13 mouse cellular contexts compared by ENCODE assay signal in the genomic region with DNA sequence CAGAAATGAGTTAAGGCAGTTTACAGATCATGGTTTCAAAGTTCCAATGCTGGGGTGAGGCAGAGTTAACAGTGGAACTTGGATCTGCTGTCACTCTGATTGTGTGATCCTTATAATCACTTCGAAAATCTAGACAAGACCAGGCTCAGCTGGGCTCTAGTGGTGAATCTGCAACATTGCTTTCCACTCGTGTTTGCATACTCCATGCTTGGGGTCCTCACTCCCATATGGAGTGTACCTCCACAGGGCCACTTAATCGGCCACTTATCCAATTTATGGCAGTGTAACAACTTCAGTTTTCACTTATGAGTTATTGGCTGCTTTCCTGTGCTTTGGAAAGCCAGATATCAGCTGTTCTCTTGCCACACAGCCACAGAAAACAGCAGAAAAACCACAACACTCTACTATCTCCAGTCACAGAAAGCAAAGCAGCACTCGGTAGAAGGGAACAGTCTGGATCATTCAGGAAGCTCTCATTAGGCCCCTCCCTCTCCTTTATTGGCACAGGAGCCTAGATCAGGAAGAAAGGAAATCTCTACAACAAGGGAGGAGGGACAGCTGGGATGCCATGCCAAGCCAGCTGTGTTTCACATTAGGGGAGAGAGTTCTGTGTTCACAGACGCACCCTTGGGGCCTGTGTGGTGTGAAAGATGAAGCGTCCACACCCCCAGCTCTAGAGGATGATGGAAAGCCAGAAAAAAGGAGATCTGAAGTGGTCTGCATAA.
A peak's percentile ranks its signal among the peaks of the same experiment; 100 is the strongest.
DNase-seq lines count a peak whose midpoint lies in the region; ATAC-seq and TF ChIP-seq lines count a peak whose summit lies in the region.
"Had no signal": no experiment of that assay in that cellular context is flagged by ENCODE, and none has a peak within 500 bp of the region (broad histone marks: within the 10 kb centered on the region; RNA-seq: fewer than 3 reads in every experiment).

No protein-coding gene starts in this region.

- no peaks in the 10 kb centered on the region for H3K36me3 ChIP-seq in kidney, postnatal 0 days (ENCODE audit: insufficient read depth, low read length)
- H3K36me3 ChIP-seq in forebrain, embryonic 12.5 days (replicated peaks) = no peaks in the 10 kb centered on the region
- H3K36me3 ChIP-seq in limb, embryonic 14.5 days (ENCODE audit: control insufficient read depth, insufficient read depth, low read length) = no peaks in the 10 kb centered on the region
- no peaks in the 10 kb centered on the region for H3K36me3 ChIP-seq in liver, embryonic 11.5 days (ENCODE audit: control insufficient read depth, insufficient read depth, low read length)

- TF ChIP-seq CTCF in kidney, postnatal 0 days (IDR thresholded peaks at IDR 0.05; ENCODE audit: low read depth) = no peak

- WGBS in kidney, postnatal 0 days = 42% methylated on average over 6 of the region's 6 CpGs
- WGBS in forebrain, embryonic 12.5 days = 55% methylated on average over 6 of the region's 6 CpGs
- 33% methylated on average over 6 of the region's 6 CpGs for WGBS in limb, embryonic 14.5 days
- WGBS in liver, embryonic 11.5 days = 60% methylated on average over 6 of the region's 6 CpGs

- no peaks in the 10 kb centered on the region for H3K9me3 ChIP-seq in kidney, postnatal 0 days (replicated peaks; ENCODE audit: low read length)
- no peaks in the 10 kb centered on the region for H3K9me3 ChIP-seq in forebrain, embryonic 12.5 days
- no peaks in the 10 kb centered on the region for H3K9me3 ChIP-seq in limb, embryonic 14.5 days (ENCODE audit: control insufficient read depth, low read length)
- H3K9me3 ChIP-seq in liver, embryonic 11.5 days (ENCODE audit: control insufficient read depth, low read length) = no peaks in the 10 kb centered on the region

- H3K4me2 ChIP-seq in kidney, postnatal 0 days (ENCODE audit: low read length) = no peak overlapping the region
- H3K4me2 ChIP-seq in forebrain, embryonic 12.5 days = no peak overlapping the region
- H3K4me2 ChIP-seq in limb, embryonic 14.5 days (replicated peaks; ENCODE audit: low read depth, low read length, severe bottlenecking) = no peak overlapping the region
- H3K4me2 ChIP-seq in liver, embryonic 11.5 days = no peak overlapping the region

- no peak overlapping the region for H3K4me3 ChIP-seq in kidney, postnatal 0 days (replicated peaks; ENCODE audit: low read depth, low read length)
- H3K4me3 ChIP-seq in forebrain, embryonic 12.5 days (replicated peaks) = no peak overlapping the region
- no peak overlapping the region for H3K4me3 ChIP-seq in limb, embryonic 14.5 days (replicated peaks; ENCODE audit: low read length)
- no peak overlapping the region for H3K4me3 ChIP-seq in liver, embryonic 11.5 days (ENCODE audit: low read depth, low read length)

- no peaks in the 10 kb centered on the region for H3K4me1 ChIP-seq in kidney, postnatal 0 days (replicated peaks; ENCODE audit: insufficient read depth, low read length)
- peaks cover 25% of the 10 kb centered on the region for H3K4me1 ChIP-seq in forebrain, embryonic 12.5 days
- H3K4me1 ChIP-seq in limb, embryonic 14.5 days (ENCODE audit: control insufficient read depth, insufficient read depth, low read length) = peaks cover 11% of the 10 kb centered on the region
- no peaks in the 10 kb centered on the region for H3K4me1 ChIP-seq in liver, embryonic 11.5 days (replicated peaks; ENCODE audit: control insufficient read depth, insufficient read depth, low read length)

- no peak overlapping the region for H3K9ac ChIP-seq in kidney, postnatal 0 days (ENCODE audit: low read depth, low read length)
- H3K9ac ChIP-seq in forebrain, embryonic 12.5 days = no peak overlapping the region
- H3K9ac ChIP-seq in limb, embryonic 14.5 days (ENCODE audit: low read depth, low read length, severe bottlenecking) = no peak overlapping the region
- no peak overlapping the region for H3K9ac ChIP-seq in liver, embryonic 11.5 days (ENCODE audit: low read depth, low read length)
- H3K9ac ChIP-seq: liver, embryonic 14.5 days had no signal

- ATAC-seq in kidney, postnatal 0 days (replicated peaks; ENCODE audit: low FRiP score, low read depth) = no peak
- 0 out of 2 replicates have a peak, but pooled peaks have one; percentile 30 for ATAC-seq in forebrain, embryonic 12.5 days (ENCODE audit: low FRiP score)
- ATAC-seq in limb, embryonic 14.5 days (ENCODE audit: low FRiP score, low read depth) = no peak; the same call in 1 of the 2 replicates
- ATAC-seq in liver, embryonic 11.5 days (replicated peaks; ENCODE audit: low FRiP score) = no peak
- ATAC-seq: activated CD4-positive, CD25-positive, alpha-beta regulatory T cell, adult 4 months had no signal

- H3K27ac ChIP-seq in kidney, postnatal 0 days = no peak overlapping the region
- H3K27ac ChIP-seq in forebrain, embryonic 12.5 days = peak overlapping the region; percentile 59; the same call in 1 of the 2 replicates
- no peak overlapping the region for H3K27ac ChIP-seq in limb, embryonic 14.5 days (replicated peaks; ENCODE audit: low read depth, low read length)
- no peak overlapping the region for H3K27ac ChIP-seq in liver, embryonic 11.5 days (ENCODE audit: low read depth, low read length)
- H3K27ac ChIP-seq: liver, embryonic 14.5 days had no signal

- no peaks in the 10 kb centered on the region for H3K27me3 ChIP-seq in kidney, postnatal 0 days (ENCODE audit: insufficient read depth, low read length)
- peaks cover 3% of the 10 kb centered on the region; the same call in 1 of the 2 replicates for H3K27me3 ChIP-seq in forebrain, embryonic 12.5 days
- H3K27me3 ChIP-seq in limb, embryonic 14.5 days (ENCODE audit: control insufficient read depth, insufficient read depth, low read length) = no peaks in the 10 kb centered on the region
- no peaks in the 10 kb centered on the region for H3K27me3 ChIP-seq in liver, embryonic 11.5 days (replicated peaks; ENCODE audit: control insufficient read depth, insufficient read depth, low read length)
- H3K27me3 ChIP-seq: CH12.LX had no signal

- TF ChIP-seq POLR2A in limb, embryonic 14.5 days (IDR thresholded peaks at IDR 0.05; ENCODE audit: borderline replicate concordance, extremely low read depth, insufficient read depth, insufficient read length) = no peak

- DNase-seq in kidney, postnatal 0 days (ENCODE audit: low spot score) = peak; percentile 50
- no peak for DNase-seq in kidney, postnatal 36 days
- peak; percentile 43 to 68 for DNase-seq in gastrocnemius, postnatal 4 days (ENCODE audit: low spot score in 2 of 2)
- peak; percentile 33 for DNase-seq in limb, embryonic 14.5 days (ENCODE audit: low spot score)
- no peak for DNase-seq in ovary, postnatal 14 days (ENCODE audit: low spot score)
- DNase-seq in liver, embryonic 11.5 days (ENCODE audit: low spot score) = no peak
- no peak for DNase-seq in frontal cortex, postnatal 25 days (ENCODE audit: low spot score in 2 of 2)
- DNase-seq: cerebellum, adult 11 months; thymus, adult 18-20 months had no signal

Comparison
In these comparisons a context has a peak if more than half of its experiments do, and no peak if none do; other contexts are left out.
1. DNase-seq: peak in kidney, postnatal 0 days (single experiment), gastrocnemius, postnatal 4 days (2 of 2) and limb, embryonic 14.5 days (single experiment); none in kidney, postnatal 36 days (0 of 2), ovary, postnatal 14 days (single experiment), liver, embryonic 11.5 days (single experiment) and frontal cortex, postnatal 25 days (0 of 2).